8 mouse cellular contexts compared by ENCODE assay signal in genomic region chr10:80399191-80399972, GRCm38 (mm10). TPM values are rescaled to one million over a fixed set of nuclear protein-coding genes. Genes with fewer than 3 reads are reported as not detected.
DNase-seq lines count a peak whose midpoint lies in the region; ATAC-seq lines count a peak whose summit lies in the region.

Gene Mbd3, minus strand, starts transcription at chr10:80399550.

- peak within 1 kb of the TSS; percentile 99 for H3K27ac ChIP-seq in heart, embryonic 10.5 days
- H3K27ac ChIP-seq in kidney, embryonic 15.5 days = peak within 1 kb of the TSS; percentile 100

- peak within 1 kb of the TSS; percentile 95 for H3K9ac ChIP-seq in kidney, embryonic 15.5 days

- H3K27me3 ChIP-seq in heart, embryonic 10.5 days (ENCODE audit: insufficient read depth, poor library complexity, severe bottlenecking) = no peaks in the 10 kb centered on the region
- no peaks in the 10 kb centered on the region for H3K27me3 ChIP-seq in kidney, embryonic 15.5 days

- WGBS in heart, embryonic 10.5 days = under 1% methylated on average over 82 of the region's 82 CpGs
- under 1% methylated on average over 79 of the region's 82 CpGs for WGBS in kidney, embryonic 15.5 days

- H3K4me1 ChIP-seq in heart, embryonic 10.5 days = peaks cover 36% of the 10 kb centered on the region
- H3K4me1 ChIP-seq in kidney, embryonic 15.5 days = peaks cover 37% of the 10 kb centered on the region

- peak within 1 kb of the TSS; percentile 86 for H3K4me2 ChIP-seq in kidney, embryonic 15.5 days

- no peaks in the 10 kb centered on the region; the same call in 1 of the 2 replicates for H3K9me3 ChIP-seq in heart, embryonic 10.5 days
- no peaks in the 10 kb centered on the region for H3K9me3 ChIP-seq in kidney, embryonic 15.5 days (replicated peaks)

- H3K36me3 ChIP-seq in heart, embryonic 10.5 days = peaks cover 65% of the 10 kb centered on the region
- peaks cover 65% of the 10 kb centered on the region for H3K36me3 ChIP-seq in kidney, embryonic 15.5 days

- peak; percentile 89 for ATAC-seq in erythroblast, adult 5-6 weeks (replicated peaks; ENCODE audit: low FRiP score, poor library complexity, severe bottlenecking)
- peak; percentile 97 for ATAC-seq in kidney, embryonic 15.5 days (replicated peaks; ENCODE audit: low FRiP score)
- peak; percentile 91 for ATAC-seq in monocyte, adult 5-6 weeks (replicated peaks; ENCODE audit: insufficient number of reproducible peaks, low FRiP score, low TSS enrichment, poor library complexity, severe bottlenecking)

- DNase-seq in B cell, adult 2 months = peak; percentile 98 to 99
- peak; percentile 100 for DNase-seq in brain, adult 2 months (ENCODE audit: low read depth, low spot score)
- peak; percentile 100 for DNase-seq in heart, embryonic 10.5 days (ENCODE audit: low spot score)
- DNase-seq in liver = peak; percentile 100
- DNase-seq in spleen, postnatal 4 days (ENCODE audit: low spot score in 2 of 2) = peak; percentile 99

- peak within 1 kb of the TSS; percentile 89 for H3K4me3 ChIP-seq in heart, embryonic 10.5 days
- H3K4me3 ChIP-seq in kidney, embryonic 15.5 days (replicated peaks) = peak within 1 kb of the TSS; percentile 85

RNA-seq across cellular contexts. Expression of gene Mbd3, which starts in this region (rescaled TPM):
- total RNA-seq in erythroblast, adult 5-6 weeks (2015; ENCODE audit: low replicate concordance) = 11.9 and 38.4 TPM in 2 replicates
- total RNA-seq in erythroblast, adult 5-6 weeks (2017; ENCODE audit: low replicate concordance) = 10.5 and 21.3 TPM in 2 replicates
- polyA plus RNA-seq in heart, embryonic 10.5 days (2016; fragmentation: Nextera tagmentation; extraction: Ambion mirVana) = 237 and 315 TPM in 2 replicates
- 260 and 283 TPM in 2 replicates for polyA plus RNA-seq in kidney, embryonic 15.5 days (2015; fragmentation: Nextera tagmentation; extraction: Ambion mirVana)
- total RNA-seq in monocyte, adult 5-6 weeks (2017) = 11.4 to 34.6 TPM (median 18.6 TPM) in 3 replicates

Comparison
In these comparisons a context has a peak if more than half of its experiments do, and no peak if none do; other contexts are left out.
1. Peak in every context shown above with its lines: DNase-seq, ATAC-seq, H3K4me3 ChIP-seq and H3K27ac ChIP-seq.